Mouse (Mus musculus) heart, embryonic 13.5 days (tissue): ENCODE results near the gene Gtf3c5. TPM values are rescaled to one million over a fixed set of nuclear protein-coding genes. Genes with fewer than 3 reads are reported as not detected.

Experiments used
- ATAC-seq: fragments of 200-750 bp; cut with Nextera tagmentation; 2 replicates; pipeline ENCODE4 v1.8.0; 2017; ENCODE audit warnings: moderate TSS enrichment; ENCODE audit not compliant: insufficient number of reproducible peaks, low FRiP score, low TSS enrichment; ENCODE audit errors: extremely low read depth
- H3K27ac ChIP-seq: fragments of 300-500 bp; sonication (generic); replicated peaks from 2 replicates; pipeline ENCODE4 v1.5.1; 2015; ENCODE audit warnings: moderate library complexity, mild to moderate bottlenecking, inconsistent platforms
- H3K27me3 ChIP-seq: fragments of 300-500 bp; sonication (generic); replicated peaks from 2 replicates; pipeline ENCODE4 v1.6.1; 2015; ENCODE audit warnings: mild to moderate bottlenecking, inconsistent platforms
- H3K36me3 ChIP-seq: fragments of 300-500 bp; sonication (generic); 2 replicates; pipeline ENCODE4 v1.6.1; 2015; ENCODE audit warnings: mild to moderate bottlenecking, inconsistent platforms
- H3K4me1 ChIP-seq: fragments of 300-500 bp; sonication (generic); 2 replicates; pipeline ENCODE4 v1.6.1; 2015; ENCODE audit warnings: inconsistent platforms
- H3K4me2 ChIP-seq: fragments of 300-500 bp; sonication (generic); 2 replicates; pipeline ENCODE4 v1.6.1; 2015; ENCODE audit warnings: inconsistent platforms, mild to moderate bottlenecking, moderate library complexity
- H3K4me3 ChIP-seq: fragments of 300-500 bp; sonication (generic); 2 replicates; pipeline ENCODE4 v1.5.1; 2015; ENCODE audit warnings: moderate library complexity, mild to moderate bottlenecking, inconsistent platforms
- H3K9ac ChIP-seq: fragments of 300-500 bp; sonication (generic); 2 replicates; pipeline ENCODE4 v1.6.1; 2015; ENCODE audit warnings: inconsistent platforms, mild to moderate bottlenecking, moderate library complexity
- H3K9me3 ChIP-seq: fragments of 300-500 bp; sonication (generic); 2 replicates; pipeline ENCODE4 v1.6.1; 2016; ENCODE audit warnings: inconsistent platforms
- WGBS: fragments of 180-500 bp; shearing (Covaris S2); methylation state at CpG from one replicate; pipeline ENCODE4 v1.1.7; 2015; ENCODE audit warnings: mixed read lengths; 5-methylcytosine and 5-hydroxymethylcytosine counted together
- polyA plus RNA-seq: library from polyadenylated mRNA; unstranded; fragments of >200 nt; fragmentation: Nextera tagmentation; extraction: Ambion mirVana; gene quantifications from 2 replicates; pipeline ENCODE4 v1.2.1, GENCODE M21; 2015

The Gtf3c5 gene
- polyA plus RNA-seq, 1 experiment from 2014 or later: 29.8 TPM

- Histone ChIP-seq H3K9ac (peak overlapping the region; percentile 94), H3K4me1 (peaks cover 79% of the 10 kb centered on the region)
- 3% methylated on average over 49 of the region's 49 CpGs for WGBS
Observed at GRCm38 (mm10) chr2:28532938-28533771, 50.4 kb downstream of the Gtf3c5 start.

DNA sequence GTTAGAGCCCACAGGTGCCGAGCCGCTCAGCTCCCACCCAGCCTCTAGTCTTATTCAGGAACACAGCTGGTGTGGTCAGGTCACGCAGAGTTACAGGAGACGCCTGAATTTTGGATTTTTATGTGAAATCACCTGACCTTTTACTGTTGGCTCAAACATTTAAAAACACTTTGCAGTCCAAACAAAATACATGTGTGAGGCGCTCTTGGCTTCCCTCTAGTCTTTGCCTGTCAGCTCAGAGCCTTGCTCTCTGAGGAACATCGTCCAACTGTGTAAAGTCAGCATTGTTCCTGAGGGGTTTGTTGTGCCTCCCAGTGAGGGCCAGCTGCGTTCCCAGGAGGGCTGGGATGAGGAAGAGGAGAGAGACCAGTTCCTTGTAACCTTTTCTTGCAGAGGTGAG lies 53.2 kb downstream of the Gtf3c5 start:
- no peak overlapping the region for H3K4me3 ChIP-seq

More at GRCm38 (mm10) chr2:28532938-28533771, 50.4 kb downstream of the Gtf3c5 start:
- Histone ChIP-seq H3K9me3 (no peaks in the 10 kb centered on the region), H3K27ac (peak overlapping the region; percentile 87), H3K36me3 (no peaks in the 10 kb centered on the region), H3K4me3 (peak overlapping the region; percentile 78), H3K4me2 (peak overlapping the region; percentile 77), H3K27me3 (no peaks in the 10 kb centered on the region)
- peak; percentile 87 for ATAC-seq

DNA sequence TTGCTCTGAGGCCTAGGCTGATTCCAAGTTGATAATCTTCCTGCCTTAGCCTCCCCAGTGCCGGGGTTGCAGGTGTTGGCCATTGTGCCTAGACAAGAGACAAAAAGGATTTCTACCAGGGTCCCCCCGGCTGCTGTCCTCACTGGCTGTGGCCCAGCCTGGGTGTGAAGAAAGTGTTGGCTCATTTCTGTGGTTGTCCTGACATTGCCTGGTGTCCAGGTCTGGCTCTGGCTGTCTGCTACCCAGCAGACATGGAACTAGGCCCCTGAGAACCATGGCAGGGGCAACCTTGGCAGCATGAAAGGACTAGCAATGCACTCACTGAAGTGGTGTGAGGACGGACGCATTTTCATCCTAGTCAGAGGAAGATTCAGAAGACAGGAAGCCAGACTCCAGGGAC lies 53.7 kb downstream of the Gtf3c5 start:
- no peak overlapping the region; the same call in 1 of the 2 replicates for H3K27ac ChIP-seq
- H3K36me3 ChIP-seq: no peaks in the 10 kb centered on the region
- H3K9ac ChIP-seq: no peak overlapping the region
- H3K4me3 ChIP-seq: no peak overlapping the region
- no peak overlapping the region for H3K4me2 ChIP-seq
- no peaks in the 10 kb centered on the region for H3K27me3 ChIP-seq
- H3K4me1 ChIP-seq: peaks cover 73% of the 10 kb centered on the region
- no peak for ATAC-seq
- WGBS: 69% methylated on average over 4 of the region's 4 CpGs
- no peaks in the 10 kb centered on the region for H3K9me3 ChIP-seq

More for the DNA sequence above, 53.2 kb downstream of the Gtf3c5 start:
- 58% methylated on average over 7 of the region's 7 CpGs for WGBS
- Histone ChIP-seq H3K4me1 (peaks cover 73% of the 10 kb centered on the region), H3K36me3 (no peaks in the 10 kb centered on the region), H3K27ac (no peak overlapping the region; the same call in 1 of the 2 replicates), H3K4me2 (no peak overlapping the region), H3K9ac (no peak overlapping the region), H3K27me3 (no peaks in the 10 kb centered on the region), H3K9me3 (no peaks in the 10 kb centered on the region)
- no peak for ATAC-seq

GRCm38 (mm10) chr2:28528354-28528730 lies 55.2 kb downstream of the Gtf3c5 start:
- H3K9ac ChIP-seq: no peak overlapping the region; the same call in 1 of the 2 replicates
- H3K4me2 ChIP-seq: no peak overlapping the region
- no peak for ATAC-seq
- no peak overlapping the region for H3K4me3 ChIP-seq
- H3K9me3 ChIP-seq: no peaks in the 10 kb centered on the region
- no peak overlapping the region for H3K27ac ChIP-seq
- no peaks in the 10 kb centered on the region for H3K36me3 ChIP-seq
- WGBS: 80% methylated on average over 7 of the region's 7 CpGs
- no peaks in the 10 kb centered on the region for H3K27me3 ChIP-seq
- peaks cover 73% of the 10 kb centered on the region for H3K4me1 ChIP-seq

DNA sequence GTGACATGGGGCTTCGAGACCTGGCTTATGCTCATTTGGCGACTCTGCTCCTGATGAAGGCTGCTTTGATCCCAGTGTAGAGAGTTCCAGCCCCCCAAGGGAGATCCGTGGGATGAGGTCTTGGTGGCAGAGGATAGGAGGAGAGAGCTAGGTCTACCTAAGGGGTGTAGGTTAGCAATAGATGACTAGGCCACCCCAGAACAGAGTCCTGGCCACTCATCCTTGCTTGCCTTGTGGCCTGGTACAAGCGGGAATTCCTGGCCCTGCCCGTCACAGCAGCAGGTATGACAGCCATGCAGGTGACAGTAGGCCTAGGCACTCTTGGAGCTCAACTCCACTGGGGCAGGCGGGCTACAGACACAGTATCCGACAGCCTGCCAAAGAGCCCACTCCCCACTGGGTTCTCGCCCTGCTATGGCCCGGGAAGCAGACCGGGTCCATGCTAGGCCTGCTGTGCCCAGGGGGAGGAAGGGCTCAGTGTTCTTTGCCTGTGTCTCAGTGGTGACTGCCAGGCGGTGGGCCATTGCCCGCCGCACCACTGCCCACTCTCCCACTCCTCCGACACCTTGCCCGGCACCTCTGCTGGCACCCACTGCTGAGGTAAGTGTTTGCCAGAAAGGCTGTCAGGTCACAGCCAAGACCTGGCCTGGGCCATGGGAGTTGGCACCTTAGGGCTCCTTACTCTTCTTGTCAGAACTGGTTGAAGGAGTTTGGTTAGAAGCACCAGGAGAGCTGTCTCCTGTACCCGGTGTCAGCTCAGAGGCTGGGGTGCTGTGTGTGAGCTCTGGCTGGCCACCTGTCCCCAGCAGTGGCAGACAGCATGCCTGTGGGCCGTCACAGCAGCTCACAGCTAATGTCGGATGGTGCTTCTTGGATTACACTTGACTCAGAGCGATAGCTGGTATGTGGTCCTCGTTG lies 55.9 kb downstream of the Gtf3c5 start:
- peaks cover 71% of the 10 kb centered on the region for H3K4me1 ChIP-seq
- no peak overlapping the region; the same call in 1 of the 2 replicates for H3K9ac ChIP-seq
- no peak overlapping the region for H3K4me3 ChIP-seq
- ATAC-seq: no peak
- no peak overlapping the region for H3K4me2 ChIP-seq
- H3K36me3 ChIP-seq: no peaks in the 10 kb centered on the region
- 81% methylated on average over 20 of the region's 20 CpGs for WGBS
- H3K27ac ChIP-seq: no peak overlapping the region
- H3K9me3 ChIP-seq: no peaks in the 10 kb centered on the region
- H3K27me3 ChIP-seq: no peaks in the 10 kb centered on the region

GRCm38 (mm10) chr2:28525943-28526876 lies 57.3 kb downstream of the Gtf3c5 start:
- H3K9ac ChIP-seq: peak overlapping the region; percentile 57
- no peak for ATAC-seq
- peaks cover 57% of the 10 kb centered on the region for H3K4me1 ChIP-seq
- no peaks in the 10 kb centered on the region for H3K9me3 ChIP-seq
- no peaks in the 10 kb centered on the region for H3K27me3 ChIP-seq
- H3K4me3 ChIP-seq: no peak overlapping the region
- no peaks in the 10 kb centered on the region for H3K36me3 ChIP-seq
- WGBS: 44% methylated on average over 12 of the region's 12 CpGs
- H3K4me2 ChIP-seq: peak overlapping the region; percentile 26
- H3K27ac ChIP-seq: peak overlapping the region; percentile 84

DNA sequence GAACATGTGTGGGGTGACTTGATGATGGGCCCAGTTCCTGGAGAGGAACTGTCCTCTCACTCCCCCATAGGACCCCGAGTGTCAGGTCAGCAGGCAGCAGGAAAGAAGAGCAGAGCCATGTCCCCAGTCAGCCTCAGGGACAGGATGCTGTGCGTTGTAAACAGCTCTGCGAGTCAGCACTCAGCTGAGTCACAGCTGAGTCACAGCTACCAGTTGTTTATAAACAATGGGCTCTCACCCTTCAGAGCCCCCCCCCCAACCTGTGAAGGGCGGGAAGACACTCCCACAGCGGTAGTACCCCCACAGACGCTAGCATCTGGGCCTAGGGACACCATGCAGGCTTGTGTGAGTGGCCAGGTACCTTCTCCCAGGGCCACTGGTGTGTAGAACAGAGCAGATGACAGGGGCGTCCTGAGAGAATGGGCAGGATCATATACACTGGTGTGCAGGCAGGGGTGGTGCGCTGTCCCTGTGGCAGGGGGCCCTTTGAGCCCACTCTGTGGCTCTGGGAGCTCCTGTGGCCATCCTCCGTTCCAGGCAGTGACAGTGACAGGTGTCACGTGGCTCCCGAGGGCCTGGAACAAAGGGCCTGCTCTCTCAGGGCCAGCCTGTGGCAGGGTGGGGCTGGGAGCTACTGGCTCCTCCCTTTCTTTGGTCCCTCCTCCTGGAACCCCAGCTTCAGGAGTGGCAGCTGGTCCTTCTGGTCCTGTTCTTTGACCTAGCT lies 58.2 kb downstream of the Gtf3c5 start:
- peak; percentile 79 for ATAC-seq
- WGBS: 19% methylated on average over 11 of the region's 11 CpGs
- peak overlapping the region; percentile 84 for H3K27ac ChIP-seq
- H3K36me3 ChIP-seq: no peaks in the 10 kb centered on the region
- H3K4me3 ChIP-seq: 0 out of 2 replicates have a peak overlapping the region, but pooled peaks have one; percentile 10
- H3K27me3 ChIP-seq: no peaks in the 10 kb centered on the region
- H3K4me1 ChIP-seq: peaks cover 50% of the 10 kb centered on the region
- H3K9ac ChIP-seq: peak overlapping the region; percentile 57
- peak overlapping the region; percentile 29 for H3K4me2 ChIP-seq
- H3K9me3 ChIP-seq: no peaks in the 10 kb centered on the region

DNA sequence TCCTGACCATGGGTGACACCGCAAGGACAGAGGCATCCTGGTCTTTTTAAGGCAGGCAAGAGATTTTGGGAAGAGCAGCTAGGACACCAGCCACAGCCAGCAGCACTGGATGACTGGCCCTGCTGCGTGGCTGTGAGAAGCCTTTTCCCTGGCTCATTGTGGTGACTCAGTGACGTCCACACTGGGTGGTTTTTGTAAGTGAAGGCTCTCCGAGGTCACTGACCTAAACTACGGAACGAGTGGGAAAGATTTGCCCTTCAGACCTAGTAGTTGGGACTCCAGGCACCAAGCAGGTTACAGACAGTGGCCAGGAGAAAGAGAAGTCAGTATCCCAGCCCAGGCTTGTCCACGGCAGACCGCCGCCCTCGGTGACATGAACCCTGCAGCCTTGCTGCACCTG lies 59.1 kb downstream of the Gtf3c5 start:
- Histone ChIP-seq H3K4me1 (peaks cover 41% of the 10 kb centered on the region), H3K27ac (peak overlapping the region; percentile 84), H3K9ac (peak overlapping the region; percentile 33; the same call in 1 of the 2 replicates), H3K27me3 (no peaks in the 10 kb centered on the region), H3K36me3 (no peaks in the 10 kb centered on the region), H3K9me3 (no peaks in the 10 kb centered on the region), H3K4me3 (no peak overlapping the region), H3K4me2 (no peak overlapping the region)
- 82% methylated on average over 10 of the region's 10 CpGs for WGBS
- ATAC-seq: no peak

DNA sequence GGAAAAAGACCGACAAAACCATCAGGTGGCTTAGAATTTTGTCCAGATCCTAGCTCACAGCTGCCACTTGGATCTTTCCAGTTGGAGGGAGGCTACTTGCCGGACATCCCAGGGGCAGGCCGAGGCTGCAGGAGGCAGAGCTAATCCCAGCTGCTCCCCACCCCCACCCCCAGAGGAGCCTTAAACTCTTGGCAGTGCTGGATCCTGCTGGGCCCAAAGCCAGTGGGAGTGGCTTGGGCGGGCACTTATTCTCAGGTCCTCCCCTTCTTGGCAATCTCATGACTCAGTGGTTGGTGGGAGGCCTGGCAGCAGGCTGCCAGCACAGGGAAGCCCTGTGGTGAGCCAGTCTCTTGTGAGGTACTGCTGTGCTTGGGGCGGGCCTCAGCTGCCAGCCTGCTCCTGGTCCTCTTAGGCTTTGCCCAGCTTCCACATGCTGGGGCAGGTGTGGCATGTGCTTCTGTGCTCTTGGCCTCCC lies 59.9 kb downstream of the Gtf3c5 start:
- Histone ChIP-seq H3K36me3 (no peaks in the 10 kb centered on the region), H3K9me3 (no peaks in the 10 kb centered on the region), H3K4me1 (peaks cover 38% of the 10 kb centered on the region), H3K27me3 (no peaks in the 10 kb centered on the region), H3K27ac (peak overlapping the region; percentile 84), H3K4me2 (no peak overlapping the region), H3K4me3 (no peak overlapping the region), H3K9ac (no peak overlapping the region)
- peak; percentile 69 for ATAC-seq
- WGBS: 15% methylated on average over 5 of the region's 5 CpGs

DNA sequence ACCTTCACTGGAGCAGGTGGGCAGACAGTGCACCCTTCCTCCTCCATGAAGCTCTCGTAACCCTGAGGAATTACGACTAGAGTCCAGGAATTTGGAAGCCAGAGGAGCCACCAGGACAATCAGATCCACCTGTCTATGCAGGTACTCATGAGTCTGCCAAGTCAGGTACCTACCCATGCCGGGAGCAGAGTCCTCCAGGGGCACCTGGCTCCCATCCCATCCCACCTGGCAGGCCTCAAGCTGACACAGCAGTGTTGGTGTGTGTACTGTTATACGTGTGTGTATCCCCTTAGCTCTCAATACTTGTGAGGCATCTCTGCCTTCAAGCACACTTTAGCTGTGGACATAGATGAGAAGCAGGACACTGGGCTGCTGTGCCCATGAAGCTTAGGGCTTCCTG lies 61.4 kb downstream of the Gtf3c5 start:
- Histone ChIP-seq H3K9me3 (no peaks in the 10 kb centered on the region), H3K4me1 (peaks cover 48% of the 10 kb centered on the region), H3K4me3 (no peak overlapping the region), H3K36me3 (no peaks in the 10 kb centered on the region), H3K4me2 (no peak overlapping the region), H3K9ac (no peak overlapping the region), H3K27ac (no peak overlapping the region), H3K27me3 (no peaks in the 10 kb centered on the region)
- 73% methylated on average over 4 of the region's 4 CpGs for WGBS
- ATAC-seq: no peak
